Mouse (Mus musculus) cerebellum, adult 11 months (tissue): ENCODE data around the gene Actl9.

Experiments
- DNase-seq: peaks from one replicate; pipeline ENCODE4 v3.0.0; 2022

The Actl9 gene

DNA sequence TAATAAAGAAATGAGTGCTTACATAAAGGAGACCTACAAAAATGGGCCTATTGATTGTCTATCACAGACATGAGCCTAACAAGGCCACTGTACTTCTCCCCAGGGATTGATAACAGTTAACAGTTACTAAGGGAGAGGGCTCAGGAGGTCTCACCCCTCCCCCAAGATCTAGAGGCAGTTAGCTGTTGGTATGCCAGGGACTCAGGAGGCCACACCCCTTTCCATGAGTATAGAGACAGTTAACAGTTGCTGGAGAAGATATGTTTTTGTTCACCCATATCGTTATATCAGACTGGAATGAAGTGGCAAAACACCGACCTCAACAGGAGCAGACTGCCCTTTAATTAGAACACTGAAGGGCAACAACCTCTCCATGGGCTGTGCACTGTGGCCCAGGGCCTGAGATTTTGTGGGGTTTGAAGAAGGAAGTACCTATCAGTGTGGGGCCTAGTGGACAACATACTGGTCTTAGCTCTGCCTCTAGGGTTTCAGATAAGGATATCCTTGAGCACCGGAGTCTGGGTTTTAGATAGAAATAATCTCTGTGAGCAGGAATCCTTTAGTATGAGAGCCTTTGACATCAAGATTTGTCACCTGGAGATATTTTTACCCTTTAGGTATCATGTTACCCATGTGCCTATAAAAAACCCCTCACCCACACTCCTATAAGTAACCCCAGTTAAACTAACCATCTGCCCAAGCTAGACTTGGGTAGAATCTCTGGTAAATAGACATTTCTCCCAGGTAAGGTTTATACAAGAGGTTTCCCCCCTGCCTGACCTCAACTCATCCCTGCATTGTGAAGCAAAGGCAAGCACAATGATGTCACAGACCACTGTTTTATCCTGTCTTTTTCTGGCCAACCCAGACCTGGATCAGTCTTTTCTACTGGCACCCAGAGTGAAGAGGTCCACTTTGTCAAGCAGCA lies at the start of gene Actl9:
Gene Actl9 (plus strand): TSS at position 878 of the 928 bp plus-strand sequence.
- no peak for DNase-seq

DNA sequence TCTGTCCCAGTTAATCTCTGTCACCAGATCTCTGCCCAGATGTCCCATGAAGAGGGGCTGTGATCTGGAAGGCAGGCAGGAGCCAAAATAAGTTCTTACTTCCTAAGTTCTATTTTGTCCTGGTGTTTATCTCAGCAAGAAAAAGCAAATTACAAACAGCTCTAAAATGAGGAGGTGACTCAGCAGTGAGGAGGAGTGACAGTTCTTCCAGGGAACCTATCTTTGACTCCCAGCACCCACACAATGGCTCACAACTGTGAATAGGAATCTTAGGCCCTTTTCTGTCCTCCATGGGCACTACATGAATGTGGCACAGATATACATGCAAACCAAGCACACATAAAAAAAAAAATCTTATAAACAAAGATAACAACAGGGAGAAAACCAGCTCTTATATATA lies 47.0 kb upstream of the Actl9 start:
- no peak for DNase-seq

DNA sequence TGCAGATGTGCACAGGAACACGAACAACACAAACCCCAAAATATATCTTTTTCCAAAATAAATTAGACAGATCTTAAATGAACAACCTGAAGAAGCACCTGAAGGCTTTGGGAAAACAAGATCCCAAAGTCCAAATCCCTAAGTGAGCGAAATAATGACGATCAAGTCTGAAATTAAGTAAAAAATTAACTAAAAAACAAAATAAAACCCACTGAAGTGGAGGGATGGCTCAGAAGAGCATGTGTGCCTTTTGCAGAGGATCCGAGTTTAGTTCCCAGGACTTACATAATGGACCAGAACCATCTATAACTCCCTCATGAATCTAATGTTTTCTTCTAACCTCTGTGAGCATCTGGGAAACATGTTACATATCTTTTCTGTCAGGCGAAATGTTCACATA lies 40.4 kb upstream of the Actl9 start:
- no peak for DNase-seq

DNA sequence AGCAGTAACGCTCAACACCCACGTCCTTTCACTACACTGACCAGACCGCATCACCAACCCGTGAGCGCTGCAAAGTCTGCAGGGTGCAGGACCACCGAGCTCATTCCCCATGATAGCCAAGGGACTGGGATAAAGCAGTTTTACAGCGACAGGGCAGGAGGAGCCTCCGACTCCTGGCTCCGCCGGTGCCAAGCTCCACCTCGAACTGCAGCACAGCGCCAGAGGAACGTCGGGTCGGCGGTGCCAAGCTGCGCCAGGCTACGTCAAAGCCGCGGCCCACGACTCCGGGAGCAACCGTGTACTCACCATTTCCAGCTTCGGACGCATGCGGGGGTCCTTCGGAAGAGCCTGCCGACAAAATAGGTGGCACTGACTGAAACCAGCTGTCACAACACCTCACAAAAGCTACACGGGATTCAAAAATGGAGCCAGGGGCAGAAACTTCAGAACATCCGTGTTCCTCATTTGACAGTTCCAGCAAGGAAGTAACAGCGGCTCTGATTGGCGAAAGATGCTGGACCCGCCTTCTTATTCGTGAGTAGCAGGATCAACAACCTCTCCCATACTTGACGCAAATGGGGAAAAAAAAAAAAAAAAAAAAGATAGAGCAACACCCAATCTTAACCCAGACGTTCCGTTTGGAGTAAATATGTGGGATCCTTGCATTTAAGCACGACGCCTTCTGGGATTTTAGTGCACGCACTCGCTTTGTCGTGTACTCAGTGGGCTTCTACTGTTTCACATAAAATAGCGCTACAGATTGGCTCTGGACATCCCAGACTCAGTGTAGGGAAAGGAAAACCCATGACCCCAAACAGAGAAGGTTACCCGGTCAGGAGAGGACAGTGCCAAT lies 38.3 kb upstream of the Actl9 start, which contains the start of gene Zfp101:
Gene Zfp101 (minus strand): TSS at position 460 of the 853 bp plus-strand sequence.
- peak; percentile 85 for DNase-seq

DNA sequence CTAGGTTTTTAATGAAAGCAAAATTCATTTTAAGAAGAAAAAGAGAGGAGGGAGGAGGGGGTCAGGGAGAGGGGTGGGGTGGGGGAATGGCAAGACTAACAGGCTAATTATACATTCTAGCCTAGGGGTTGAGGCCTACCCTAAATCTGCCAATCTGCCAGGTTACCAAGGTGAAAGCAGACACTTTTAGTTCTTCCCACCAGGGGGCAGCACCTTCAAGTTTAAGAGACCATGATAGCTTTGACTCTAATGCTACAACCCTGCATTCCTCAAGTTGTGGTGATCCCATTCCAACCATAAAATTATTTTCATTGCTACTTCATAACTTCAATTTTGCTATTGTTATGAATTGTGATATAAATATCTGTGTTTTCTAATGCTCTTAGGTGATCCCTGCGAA lies 6.5 kb downstream of the Actl9 start:
- peak; percentile 76 for DNase-seq

DNA sequence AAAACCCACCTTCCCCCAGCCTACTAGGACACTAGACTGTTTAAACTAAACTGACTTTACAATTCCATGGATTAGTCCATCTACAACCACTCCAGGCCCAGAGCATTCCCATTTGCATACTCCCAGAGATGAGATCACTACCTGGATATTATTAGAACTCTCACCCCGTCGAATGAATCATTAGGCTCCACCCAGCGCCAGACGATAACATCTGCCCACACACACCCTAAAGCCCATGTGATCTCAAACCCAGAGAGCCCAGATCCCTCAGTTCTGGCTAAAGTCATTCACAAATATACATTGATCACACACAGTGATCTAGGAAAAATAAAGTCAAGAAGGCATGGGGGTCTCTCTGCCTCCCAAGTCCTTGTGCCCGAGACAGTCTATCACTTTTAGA lies 7.2 kb downstream of the Actl9 start:
- no peak for DNase-seq

DNA sequence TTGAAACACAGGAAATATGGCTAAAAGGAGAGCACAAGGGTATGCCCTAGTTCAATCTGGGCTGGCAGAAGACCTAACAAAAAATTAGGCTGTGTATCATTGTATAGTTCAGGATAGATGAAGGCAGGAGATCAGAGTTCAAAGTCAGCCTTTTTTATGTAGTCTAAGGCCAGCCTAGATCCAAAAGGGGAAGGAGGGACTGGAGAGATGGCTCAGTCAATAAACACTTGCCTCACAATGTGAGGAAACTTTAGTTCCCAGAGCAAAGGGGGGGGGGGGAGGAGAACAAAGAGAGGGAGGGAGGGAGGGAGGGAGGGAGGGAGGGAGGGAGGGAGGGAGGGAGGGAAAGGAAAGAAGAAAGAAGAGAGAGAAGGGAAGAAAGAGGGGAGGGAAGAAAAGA lies 8.5 kb downstream of the Actl9 start:
- DNase-seq, result no peak

DNA sequence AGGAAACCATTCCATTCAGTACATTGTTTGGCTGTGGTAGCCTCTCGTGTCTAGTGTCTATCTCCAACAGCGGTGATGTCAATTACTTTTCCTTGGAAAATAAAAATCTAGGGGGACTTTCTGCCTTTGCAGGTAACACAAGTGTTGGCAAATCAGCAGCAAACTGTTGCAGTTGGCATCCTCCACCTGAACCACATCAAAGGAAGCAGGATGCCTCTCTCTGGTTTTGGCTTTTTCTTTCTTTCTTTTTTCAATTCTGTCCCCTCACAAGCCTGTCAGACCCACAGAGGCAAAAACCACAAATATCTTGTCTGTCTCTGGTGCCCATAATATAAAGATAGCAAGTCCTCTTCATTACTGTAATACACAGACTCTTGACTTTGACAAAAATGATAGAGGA lies 23.9 kb downstream of the Actl9 start:
- DNase-seq, result no peak

DNA sequence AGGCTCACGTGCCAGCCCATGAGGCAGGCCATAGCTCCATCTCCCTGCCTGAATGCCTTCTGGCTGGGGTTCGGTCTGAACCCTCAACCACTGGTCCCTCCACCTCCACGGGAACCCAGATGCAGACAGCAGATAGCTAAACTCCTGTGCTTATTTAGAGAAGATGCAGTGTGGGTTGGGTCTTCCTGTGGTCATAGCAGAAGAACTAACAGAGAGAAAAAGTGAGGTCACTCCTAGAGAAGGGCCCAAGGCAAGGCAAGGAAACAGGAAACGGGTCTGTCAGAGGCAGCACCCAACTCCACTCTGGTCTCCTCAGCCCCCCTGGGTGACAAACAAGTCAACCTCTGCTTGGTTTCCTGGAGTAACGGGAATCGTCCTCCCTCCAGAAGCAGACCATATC lies 38.5 kb downstream of the Actl9 start:
- DNase-seq, result no peak
